Mouse (Mus musculus) left cerebral cortex, adult 11 months (tissue): ENCODE results near the gene Vstm4.

Experiments used
- DNase-seq: peaks from one replicate; pipeline ENCODE4 v3.0.0; 2022; ENCODE audit warnings: low spot score

The Vstm4 gene

DNA sequence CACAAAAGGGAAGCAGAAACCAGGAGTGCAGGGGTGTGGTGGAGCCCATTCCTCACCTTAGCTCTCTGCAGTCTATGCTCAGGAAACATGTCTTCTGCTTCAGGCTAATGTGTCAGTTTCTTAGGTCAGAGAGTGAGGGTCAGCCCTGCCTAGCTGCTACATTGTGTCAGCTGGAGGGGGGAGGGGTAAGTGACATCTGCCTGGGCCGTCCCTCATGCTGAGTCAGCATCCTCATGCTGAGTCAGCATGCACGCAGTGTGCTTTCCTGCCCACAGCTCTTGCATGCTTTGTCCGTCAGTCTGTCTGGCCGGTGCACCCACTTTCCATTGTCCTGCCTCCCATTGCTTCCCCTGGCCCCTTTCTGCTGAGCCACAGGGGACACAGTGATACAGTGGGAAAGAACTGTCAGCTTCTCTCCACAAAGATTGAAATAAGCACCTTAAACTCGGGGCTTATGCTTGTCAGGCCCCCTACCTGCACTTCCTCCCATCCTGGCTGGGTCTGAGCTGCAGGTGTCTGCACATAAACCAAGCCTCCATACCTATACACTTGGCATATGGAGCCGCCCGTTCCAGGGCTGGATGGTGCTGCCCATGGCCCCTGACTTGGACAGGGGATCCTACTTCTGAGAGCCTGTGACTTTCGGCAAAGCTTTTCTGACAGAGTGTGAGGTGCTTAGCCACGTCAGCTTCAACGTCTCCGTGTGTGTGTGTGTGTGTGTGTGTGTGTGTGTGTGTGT, 3.4 kb downstream of the Vstm4 start:
- DNase-seq, result no peak

DNA sequence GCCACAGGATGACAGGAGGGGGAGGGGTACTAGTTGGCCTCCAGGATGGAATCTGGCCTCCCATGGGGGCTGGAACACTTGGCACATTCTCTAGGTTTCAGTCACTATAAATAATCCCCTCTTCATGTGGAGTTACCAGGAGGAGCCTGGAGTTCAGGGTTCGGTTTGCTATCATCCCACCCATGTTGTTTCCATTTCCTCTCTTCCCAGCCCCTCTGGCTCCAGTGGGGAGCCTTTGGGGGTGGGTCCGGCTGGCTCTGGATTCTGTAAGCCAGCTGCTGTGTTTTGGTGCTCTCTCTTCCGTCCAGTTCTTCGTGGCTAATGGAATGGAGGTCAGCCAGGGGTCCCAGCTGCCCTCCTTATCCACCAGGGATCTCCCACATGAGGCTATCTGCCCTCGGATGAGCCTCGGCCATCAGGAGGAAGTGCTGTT, 4.6 kb downstream of the Vstm4 start:
- no peak for DNase-seq

DNA sequence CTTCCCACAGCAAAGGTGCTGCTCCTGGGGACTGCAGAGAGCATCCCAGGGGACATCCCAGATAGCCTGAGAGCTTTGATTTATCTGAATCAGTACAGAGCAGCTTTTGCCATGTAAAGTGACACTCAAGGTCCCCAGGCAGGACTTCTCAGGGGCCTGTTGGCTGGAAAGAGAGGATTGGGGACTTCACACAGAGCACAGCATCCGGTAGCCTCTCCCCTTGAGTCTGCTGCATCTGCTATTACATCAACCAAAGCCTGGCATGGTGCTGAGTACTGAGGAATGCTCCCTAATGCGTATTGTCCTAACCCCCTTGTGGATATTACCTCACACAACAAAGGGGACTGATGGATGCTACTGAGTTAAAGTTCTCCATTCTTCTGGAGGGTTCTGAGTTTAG, 5.1 kb downstream of the Vstm4 start:
- no peak for DNase-seq

- DNase-seq, result no peak
Measured at GRCm38 (mm10) chr14:32865331-32865730, 8.8 kb downstream of the Vstm4 start.

- no peak for DNase-seq
Measured at GRCm38 (mm10) chr14:32871963-32872362, 15.4 kb downstream of the Vstm4 start.

DNA sequence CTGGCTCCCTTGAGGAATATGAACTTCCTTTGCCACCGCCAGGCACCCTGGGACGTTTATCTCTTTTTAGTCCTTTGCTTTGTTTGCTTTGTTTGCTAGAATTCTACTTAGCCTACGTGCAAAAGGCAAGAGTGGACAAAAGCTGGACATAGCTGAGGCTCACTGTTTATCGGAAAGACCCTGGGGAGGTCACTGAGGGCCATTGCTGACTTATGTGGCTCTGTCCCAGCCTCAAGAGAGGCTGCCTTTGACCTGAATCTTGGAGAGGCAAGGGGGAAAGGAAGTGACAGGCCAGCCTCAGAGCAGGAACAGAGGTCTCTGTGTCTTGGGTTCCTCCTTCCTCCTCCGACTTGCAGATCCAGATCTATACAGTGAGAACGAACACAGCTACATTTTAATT, 21.0 kb downstream of the Vstm4 start:
- no peak for DNase-seq

GRCm38 (mm10) chr14:32880332-32880731, 23.8 kb downstream of the Vstm4 start:
- DNase-seq, result no peak

DNA sequence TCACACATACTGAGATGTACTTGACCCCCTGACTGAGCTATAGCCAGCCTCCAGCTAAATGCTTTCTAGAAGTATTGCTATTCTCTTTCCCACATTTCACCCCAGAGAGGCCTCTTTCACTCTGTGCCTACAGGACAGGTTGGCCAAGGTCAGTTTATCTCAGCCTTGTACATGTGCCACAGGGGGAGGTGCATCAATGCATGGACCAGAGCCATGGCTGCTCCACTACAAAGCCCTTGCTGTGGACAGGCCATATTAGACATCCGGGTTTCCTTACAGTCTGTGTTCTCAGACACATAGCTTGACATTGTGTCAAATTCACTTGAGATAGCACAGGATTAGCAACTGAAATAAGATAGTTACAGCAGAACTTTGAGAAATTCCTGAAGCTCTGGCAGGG, 25.1 kb downstream of the Vstm4 start:
- no peak for DNase-seq

GRCm38 (mm10) chr14:32888876-32889674, 32.5 kb downstream of the Vstm4 start:
- DNase-seq, result no peak

DNA sequence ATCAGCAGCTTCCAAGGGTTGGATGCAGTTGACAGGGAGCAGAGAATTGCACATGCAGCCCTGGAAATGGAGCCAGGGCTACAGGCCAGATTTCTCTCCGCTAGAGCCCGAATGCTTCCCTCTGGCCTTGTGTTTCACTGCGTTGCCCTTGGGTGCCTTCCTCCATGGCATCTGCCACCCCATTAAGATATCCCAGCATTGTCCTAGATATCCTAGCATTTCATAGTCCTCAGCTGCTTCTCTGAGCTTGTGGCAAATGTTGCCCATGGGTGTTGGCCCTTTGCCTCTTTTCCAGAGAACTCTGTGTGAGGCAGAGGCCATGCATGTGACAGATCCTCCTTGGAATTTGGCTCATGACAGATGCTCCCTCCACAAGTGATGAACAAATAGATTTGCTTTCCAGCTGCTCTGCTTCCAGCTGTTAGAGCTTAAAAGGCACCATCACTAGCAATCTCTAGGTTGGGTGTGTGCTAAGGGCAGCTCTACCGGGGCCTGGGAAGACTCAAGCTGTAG, 37.8 kb downstream of the Vstm4 start:
- DNase-seq, result no peak

DNA sequence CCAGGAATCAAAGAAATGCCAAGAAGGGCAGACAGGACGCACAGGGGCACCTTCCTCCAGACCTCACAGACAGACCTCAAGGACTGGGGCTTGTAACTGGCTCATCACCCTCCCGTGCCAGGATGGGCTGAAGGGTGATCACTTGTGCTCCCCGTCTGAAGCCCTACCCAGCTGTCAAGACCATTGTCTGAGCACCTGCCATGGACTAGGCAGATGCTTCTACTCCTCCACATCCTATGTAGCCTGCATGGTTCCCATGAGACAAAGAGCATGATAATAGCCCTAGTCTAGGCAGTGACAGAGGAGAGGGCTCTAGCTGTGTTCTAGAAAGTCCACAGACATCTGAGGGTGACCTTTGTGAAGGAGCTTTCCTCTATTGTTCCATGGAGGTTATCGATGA, 38.3 kb downstream of the Vstm4 start:
- no peak for DNase-seq

- DNase-seq, result peak; percentile 24
Measured at GRCm38 (mm10) chr14:32896896-32897295, 40.3 kb downstream of the Vstm4 start.

- no peak for DNase-seq
Measured at GRCm38 (mm10) chr14:32903203-32903602, 46.6 kb downstream of the Vstm4 start.

DNA sequence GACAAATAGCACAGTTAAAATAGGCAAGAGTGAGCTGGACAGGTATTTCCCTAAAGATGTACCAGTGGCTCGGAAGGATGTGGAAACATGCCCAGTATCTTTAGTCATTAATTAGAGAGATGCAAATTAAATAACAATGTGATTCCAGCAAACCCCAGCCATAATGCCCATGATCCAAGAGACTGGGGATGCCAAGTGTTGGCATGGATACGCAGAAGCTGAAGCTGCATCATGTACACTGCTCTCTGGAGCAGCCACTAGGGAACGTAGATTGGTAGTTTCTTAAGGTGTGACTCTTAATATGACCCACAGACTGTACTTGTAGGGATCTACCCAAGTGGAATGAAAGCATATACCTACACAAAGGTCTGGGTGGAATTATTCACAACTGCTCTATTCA, 50.0 kb downstream of the Vstm4 start:
- no peak for DNase-seq

- DNase-seq, result no peak
Measured at GRCm38 (mm10) chr14:32909112-32909511, 52.6 kb downstream of the Vstm4 start.

DNA sequence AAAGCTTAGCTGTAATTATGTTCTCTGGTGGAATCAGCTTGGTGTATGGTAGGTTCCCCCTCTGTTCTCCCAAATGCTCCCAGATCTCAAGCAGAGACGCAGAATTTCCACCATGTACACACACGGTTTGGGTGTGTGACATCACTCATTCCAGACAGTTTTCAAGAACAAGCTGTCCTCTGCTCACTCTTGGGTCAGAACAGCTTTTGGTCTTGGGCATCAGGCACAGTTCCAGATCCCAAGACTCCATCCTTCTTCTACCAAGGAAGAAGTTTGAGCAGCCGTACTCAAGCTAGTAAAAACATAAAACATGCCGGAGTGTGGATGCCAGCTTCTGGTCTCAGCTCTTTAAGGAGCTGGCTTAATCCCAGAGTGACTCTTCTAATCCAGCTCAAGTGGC, 54.6 kb downstream of the Vstm4 start:
- DNase-seq, result no peak

- DNase-seq, result no peak
Measured at GRCm38 (mm10) chr14:32915360-32915759, 58.8 kb downstream of the Vstm4 start.

DNA sequence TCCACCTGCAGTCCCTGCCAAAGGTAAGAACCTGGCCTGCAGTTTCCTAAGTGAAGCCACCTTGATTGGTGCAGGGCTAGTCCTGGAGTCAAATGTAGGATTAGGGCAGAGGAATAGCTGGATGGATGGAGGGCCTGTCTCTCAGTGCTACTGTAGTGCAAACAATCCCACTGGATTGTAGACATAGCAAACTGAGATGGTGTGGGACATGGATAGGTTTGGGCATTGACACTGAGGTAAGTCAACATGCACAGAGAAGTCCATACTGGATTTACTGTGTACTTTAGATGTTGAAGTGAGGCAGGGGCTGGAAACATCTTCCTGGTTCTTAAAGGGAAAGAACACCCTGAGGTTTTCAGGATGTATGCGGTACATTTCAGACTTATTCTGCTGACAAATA, 61.4 kb downstream of the Vstm4 start:
- no peak for DNase-seq

- DNase-seq, result no peak
Measured at GRCm38 (mm10) chr14:32923871-32924270, 67.3 kb downstream of the Vstm4 start.

DNA sequence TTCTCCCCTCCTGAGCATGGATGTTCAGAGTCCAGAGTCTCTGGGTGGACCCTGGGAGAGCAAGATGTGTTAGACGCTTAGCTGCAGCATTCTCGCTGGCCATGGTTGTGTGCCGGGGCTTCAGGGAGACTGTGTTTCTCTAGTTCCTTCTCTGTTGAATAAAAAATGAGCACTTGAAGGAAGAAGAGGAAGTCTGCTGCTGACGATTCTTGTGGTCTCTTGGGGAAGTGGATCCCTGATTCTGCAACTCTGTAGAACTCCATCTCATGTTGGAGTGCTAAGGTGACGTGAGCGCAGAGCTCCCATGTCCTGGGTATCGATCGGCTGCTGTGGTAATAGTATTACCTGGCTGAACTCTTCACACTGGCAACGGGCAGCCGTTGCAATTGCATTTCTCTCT, 75.2 kb downstream of the Vstm4 start:
- DNase-seq, result no peak

- no peak for DNase-seq
Measured at GRCm38 (mm10) chr14:32932220-32932619, 75.7 kb downstream of the Vstm4 start.

DNA sequence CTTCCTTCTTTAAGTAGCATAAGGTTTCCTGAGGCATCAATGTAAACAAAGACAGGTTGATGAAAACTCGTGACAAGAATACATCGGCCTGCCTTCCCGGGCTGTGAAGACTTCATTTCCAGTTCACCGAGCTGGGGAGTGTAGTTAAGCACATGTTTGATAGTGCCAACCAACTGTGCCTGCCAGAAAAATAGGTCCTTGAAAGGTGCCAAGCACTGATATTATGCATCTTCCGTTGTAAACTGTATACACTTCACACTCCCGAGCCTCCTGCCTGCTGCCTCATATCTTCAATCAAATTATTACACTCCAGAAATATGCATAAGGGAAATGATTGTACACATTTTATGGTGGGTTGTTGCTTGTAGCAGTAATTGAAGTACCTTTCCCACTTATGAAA, 77.5 kb downstream of the Vstm4 start:
- DNase-seq, result no peak

DNA sequence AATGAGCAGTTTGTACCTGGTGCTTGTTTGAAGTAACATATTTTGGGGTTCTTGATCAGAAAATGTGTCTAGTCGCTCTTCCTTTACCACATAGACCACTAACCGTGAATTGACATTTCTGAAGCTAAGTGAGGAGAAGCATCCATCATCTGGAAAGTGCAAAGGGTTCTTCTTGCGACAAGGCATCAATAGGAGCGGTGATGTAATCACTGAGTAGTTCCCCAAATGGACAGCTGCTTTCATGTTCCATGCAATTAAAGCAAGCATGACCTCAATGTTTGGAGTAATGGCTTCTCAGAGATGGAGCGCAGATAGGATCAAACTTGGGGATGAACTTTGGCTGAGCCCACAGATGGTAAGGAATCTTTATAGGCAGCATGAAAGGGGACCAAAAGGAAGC, 82.7 kb downstream of the Vstm4 start:
- DNase-seq, result no peak
